Mouse (Mus musculus): ENCODE results near the gene Slc9a5.

Slc9a5 gene

DNA sequence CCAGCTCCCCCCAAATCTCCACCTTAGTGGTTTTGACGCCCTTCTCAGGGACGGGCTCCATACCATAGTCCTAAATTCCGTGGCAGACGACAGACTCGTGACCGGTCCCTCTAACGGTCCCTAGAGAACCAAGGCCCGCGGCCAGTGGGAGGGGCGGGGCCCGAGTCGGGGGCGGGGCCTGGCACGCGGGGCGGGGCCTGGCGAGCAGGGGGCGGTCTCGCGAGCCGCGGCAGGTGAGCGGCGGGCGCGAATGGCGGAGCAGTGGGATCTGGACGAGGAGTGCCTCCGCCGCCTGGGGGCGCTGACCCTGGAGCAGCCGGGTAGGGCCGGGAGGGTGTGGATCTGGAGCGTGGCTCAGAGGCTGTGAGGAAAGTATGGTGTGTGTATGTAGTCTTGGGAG, 64.7 kb downstream of the Slc9a5 start, which contains the start of the genes Kctd19 and Lrrc36:
Gene Kctd19, minus strand, starts transcription at position 112 of the 400 bp plus-strand sequence.
Gene Lrrc36, plus strand, starts transcription at position 181 of the 400 bp plus-strand sequence.
- no peak for DNase-seq

GRCm38 (mm10) chr8:105418992-105419391, 70.3 kb downstream of the Slc9a5 start:
- no peak for DNase-seq

All from layer of hippocampus, adult 9-11 months (tissue).